Mouse (Mus musculus) intestine, embryonic 15.5 days (tissue): ENCODE data around the gene Braf. TPM values are rescaled to one million over a fixed set of nuclear protein-coding genes. Genes with fewer than 3 reads are reported as not detected.

Experiments used
- ATAC-seq: fragments of 200-750 bp; cut with Nextera tagmentation; 2 replicates; pipeline ENCODE4 v1.8.0; 2017; ENCODE audit warnings: moderate TSS enrichment, moderate library complexity
- H3K27ac ChIP-seq: fragments of 300-500 bp; sonication (generic); 2 replicates; pipeline ENCODE4 v1.5.1; 2015; ENCODE audit warnings: mild to moderate bottlenecking, inconsistent platforms
- H3K27me3 ChIP-seq: fragments of 300-500 bp; sonication (generic); replicated peaks from 2 replicates; pipeline ENCODE4 v1.6.1; 2015; ENCODE audit warnings: inconsistent platforms
- H3K36me3 ChIP-seq: fragments of 300-500 bp; sonication (generic); 2 replicates; pipeline ENCODE4 v1.6.1; 2015; ENCODE audit warnings: inconsistent platforms
- H3K4me1 ChIP-seq: fragments of 300-500 bp; sonication (generic); replicated peaks from 2 replicates; pipeline ENCODE4 v1.6.1; 2015; ENCODE audit warnings: inconsistent platforms
- H3K4me2 ChIP-seq: fragments of 300-500 bp; sonication (generic); replicated peaks from 2 replicates; pipeline ENCODE4 v1.6.1; 2015; ENCODE audit warnings: mild to moderate bottlenecking, inconsistent platforms
- H3K4me3 ChIP-seq: fragments of 300-500 bp; sonication (generic); replicated peaks from 2 replicates; pipeline ENCODE4 v1.5.1; 2015; ENCODE audit warnings: inconsistent platforms
- H3K9ac ChIP-seq: fragments of 300-500 bp; sonication (generic); 2 replicates; pipeline ENCODE4 v1.6.1; 2015; ENCODE audit warnings: inconsistent platforms
- H3K9me3 ChIP-seq: fragments of 300-500 bp; sonication (generic); 2 replicates; pipeline ENCODE4 v1.6.1; 2016; ENCODE audit warnings: inconsistent platforms
- WGBS: fragments of 180-500 bp; shearing (Covaris S2); methylation state at CpG from one replicate; pipeline ENCODE4 v1.1.7; 2015; 5-methylcytosine and 5-hydroxymethylcytosine counted together
- polyA plus RNA-seq: library from polyadenylated mRNA; unstranded; fragments of >200 nt; fragmentation: Nextera tagmentation; extraction: Ambion mirVana; gene quantifications from 2 replicates; pipeline ENCODE4 v1.2.1, GENCODE M21; 2015

Braf gene
- polyA plus RNA-seq, 1 experiment from 2014 or later, result 12.0 TPM

DNA sequence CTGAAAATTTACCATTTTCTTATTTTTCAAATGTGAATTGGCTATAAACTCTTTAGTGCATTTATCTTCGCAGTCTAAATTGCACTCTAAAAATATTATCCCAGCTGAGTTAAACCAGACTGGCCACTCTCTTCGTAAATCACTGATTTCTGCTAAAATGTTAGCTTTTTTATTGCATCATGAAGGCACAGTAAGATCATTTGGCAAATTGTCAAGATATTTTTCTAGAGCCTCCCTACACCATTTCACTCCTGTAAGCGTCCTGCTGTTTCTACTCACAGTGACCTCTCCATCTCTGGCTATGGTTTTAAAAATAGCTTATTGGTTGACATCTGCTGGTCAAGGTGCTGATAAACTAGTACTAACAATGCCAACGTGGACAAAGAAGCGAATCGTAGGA, 119.2 kb downstream of the Braf start:
- no peak overlapping the region for H3K4me3 ChIP-seq
- H3K9me3 ChIP-seq, result no peaks in the 10 kb centered on the region
- WGBS, result 62% methylated on average over 6 of the region's 6 CpGs
- H3K4me1 ChIP-seq, result 0 out of 2 replicates have a peak, but pooled peaks cover 3% of the 10 kb centered on the region
- H3K9ac ChIP-seq, result no peak overlapping the region
- ATAC-seq, result no peak
- no peaks in the 10 kb centered on the region for H3K27me3 ChIP-seq
- no peak overlapping the region for H3K27ac ChIP-seq
- H3K36me3 ChIP-seq, result no peaks in the 10 kb centered on the region
- H3K4me2 ChIP-seq, result no peak overlapping the region

DNA sequence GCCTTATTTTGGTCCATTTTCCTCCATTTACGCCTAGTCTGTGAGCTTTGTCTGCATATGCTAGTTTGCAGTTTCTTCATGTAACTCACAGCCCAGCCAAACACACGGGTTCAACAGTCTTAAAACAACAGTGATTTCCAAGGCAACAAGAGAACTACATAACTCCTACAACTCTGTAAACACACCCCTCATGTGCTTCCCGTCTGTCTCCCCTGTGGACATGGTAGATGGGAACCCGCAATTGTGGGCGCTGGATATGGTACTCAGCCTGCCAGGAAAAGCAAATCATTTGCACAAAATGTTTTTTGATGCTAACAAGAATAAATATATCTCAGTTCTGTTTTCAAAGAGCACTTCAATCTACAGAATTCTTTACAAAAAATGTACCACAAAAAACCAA, 120.7 kb downstream of the Braf start:
- WGBS, result 72% methylated on average over 5 of the region's 5 CpGs

GRCm38 (mm10) chr6:39601828-39602227, 123.4 kb downstream of the Braf start:
- no peak for ATAC-seq
- H3K4me2 ChIP-seq, result no peak overlapping the region
- no peaks in the 10 kb centered on the region for H3K9me3 ChIP-seq
- H3K27me3 ChIP-seq, result no peaks in the 10 kb centered on the region
- no peak overlapping the region for H3K27ac ChIP-seq
- WGBS, result 82% methylated on average over 3 of the region's 3 CpGs
- 0 out of 2 replicates have a peak, but pooled peaks cover under 1% of the 10 kb centered on the region for H3K4me1 ChIP-seq
- no peak overlapping the region for H3K4me3 ChIP-seq
- H3K36me3 ChIP-seq, result peaks cover 18% of the 10 kb centered on the region
- no peak overlapping the region for H3K9ac ChIP-seq

More for the DNA sequence above, 120.7 kb downstream of the Braf start:
- Histone ChIP-seq H3K9ac (no peak overlapping the region), H3K9me3 (no peaks in the 10 kb centered on the region), H3K4me1 (0 out of 2 replicates have a peak, but pooled peaks cover 3% of the 10 kb centered on the region), H3K36me3 (peaks cover 10% of the 10 kb centered on the region), H3K4me3 (no peak overlapping the region), H3K4me2 (no peak overlapping the region), H3K27me3 (no peaks in the 10 kb centered on the region), H3K27ac (no peak overlapping the region)
- no peak for ATAC-seq

DNA sequence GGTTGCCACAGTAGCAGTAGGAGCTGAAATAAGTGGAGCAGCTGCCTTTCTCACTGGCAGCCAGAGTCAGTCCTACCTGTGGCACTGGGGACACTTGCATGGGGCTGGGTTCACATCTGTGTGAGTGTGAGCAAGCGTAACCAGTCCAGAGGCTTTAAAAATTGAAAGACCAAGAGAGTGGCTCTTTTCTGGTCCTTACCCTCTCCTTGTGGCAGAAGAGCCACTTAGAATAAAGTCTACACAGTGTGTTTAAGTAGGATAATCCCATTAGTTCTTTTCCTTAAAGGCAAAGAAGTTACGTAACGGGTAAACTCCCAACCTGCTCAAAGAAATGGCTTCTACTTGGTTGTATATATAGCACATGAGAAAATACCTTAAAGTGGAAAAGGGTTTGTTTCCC, 124.4 kb downstream of the Braf start:
- Histone ChIP-seq H3K4me1 (no peaks in the 10 kb centered on the region), H3K4me3 (no peak overlapping the region), H3K9me3 (no peaks in the 10 kb centered on the region), H3K36me3 (peaks cover 18% of the 10 kb centered on the region), H3K27ac (no peak overlapping the region), H3K9ac (no peak overlapping the region), H3K27me3 (no peaks in the 10 kb centered on the region), H3K4me2 (no peak overlapping the region)
- WGBS, result 97% methylated on average over 3 of the region's 3 CpGs
- no peak for ATAC-seq

DNA sequence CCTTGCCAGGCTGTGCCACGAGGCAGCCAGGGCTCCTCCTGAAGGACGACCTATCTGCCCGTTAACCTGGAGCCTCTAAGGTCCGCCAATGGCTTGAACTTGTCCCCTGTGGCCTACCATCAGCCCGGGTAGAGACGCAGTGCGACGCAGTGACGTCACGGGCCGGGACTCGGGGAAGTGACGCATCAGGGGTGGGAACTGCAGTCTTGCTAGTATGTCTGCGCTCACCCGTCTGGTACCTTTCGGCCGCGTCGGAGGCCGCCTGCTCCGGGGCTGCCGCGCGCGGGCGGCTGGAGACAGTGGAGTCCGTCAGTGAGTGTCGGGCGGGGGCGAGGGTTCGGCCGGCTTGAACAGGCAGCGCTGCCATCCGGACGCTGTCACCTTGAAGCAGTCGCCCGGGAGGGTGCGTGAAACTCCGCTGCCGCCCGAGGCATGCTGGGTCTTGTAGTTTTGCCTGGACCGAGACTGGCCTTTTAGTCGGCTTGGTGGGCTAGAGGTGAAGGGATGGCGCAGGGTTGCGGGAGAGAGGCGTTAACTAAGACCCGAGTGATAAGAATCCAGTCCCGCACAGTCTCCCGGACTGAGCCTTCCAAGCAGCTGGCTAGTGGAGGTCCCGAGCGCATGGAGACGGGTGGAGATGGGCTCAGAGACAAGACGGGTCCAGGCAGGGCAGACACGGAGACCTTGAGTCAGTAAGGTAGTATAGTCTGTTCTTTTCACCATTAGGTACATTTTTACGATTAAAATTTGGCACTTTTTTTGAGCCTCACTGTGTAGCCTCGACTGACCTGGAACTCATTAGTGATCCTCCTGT, 132.7 kb downstream of the Braf start, which contains the start of gene Ndufb2:
TSS of gene Ndufb2 (plus strand) at position 174 of the 814 bp plus-strand sequence.
- Histone ChIP-seq H3K4me1 (peaks cover 6% of the 10 kb centered on the region), H3K9ac (peak within 1 kb of the TSS; percentile 92), H3K9me3 (no peaks in the 10 kb centered on the region), H3K36me3 (peaks cover 5% of the 10 kb centered on the region; the same call in 1 of the 2 replicates), H3K4me3 (peak within 1 kb of the TSS; percentile 87), H3K4me2 (peak within 1 kb of the TSS; percentile 91), H3K27ac (peak within 1 kb of the TSS; percentile 95), H3K27me3 (no peaks in the 10 kb centered on the region)
- WGBS, result under 1% methylated on average over 56 of the region's 56 CpGs
- peak; percentile 99 for ATAC-seq

- Histone ChIP-seq H3K4me3 (no peak overlapping the region), H3K36me3 (peaks cover 9% of the 10 kb centered on the region; the same call in 1 of the 2 replicates), H3K27me3 (no peaks in the 10 kb centered on the region), H3K27ac (no peak overlapping the region), H3K4me2 (no peak overlapping the region), H3K4me1 (peaks cover 6% of the 10 kb centered on the region), H3K9ac (no peak overlapping the region), H3K9me3 (no peaks in the 10 kb centered on the region)
- WGBS, result 92% methylated on average over 4 of the region's 4 CpGs
- ATAC-seq, result no peak
Observed at GRCm38 (mm10) chr6:39591481-39591880, 133.8 kb downstream of the Braf start.

GRCm38 (mm10) chr6:39585517-39585916, 139.7 kb downstream of the Braf start, which contains the start of gene Gm42420:
TSS of gene Gm42420 (plus strand) at chr6:39585753.
- no peaks in the 10 kb centered on the region for H3K27me3 ChIP-seq
- H3K27ac ChIP-seq, result no peak within 1 kb of the TSS
- no peak within 1 kb of the TSS for H3K9ac ChIP-seq
- no peaks in the 10 kb centered on the region for H3K4me1 ChIP-seq
- peaks cover 14% of the 10 kb centered on the region; the same call in 1 of the 2 replicates for H3K36me3 ChIP-seq
- H3K9me3 ChIP-seq, result no peaks in the 10 kb centered on the region
- 89% methylated on average over 6 of the region's 6 CpGs for WGBS
- no peak within 1 kb of the TSS for H3K4me3 ChIP-seq
- ATAC-seq, result no peak
- no peak within 1 kb of the TSS for H3K4me2 ChIP-seq

- Histone ChIP-seq H3K27ac (no peak overlapping the region), H3K9me3 (no peaks in the 10 kb centered on the region), H3K36me3 (peaks cover 14% of the 10 kb centered on the region), H3K9ac (no peak overlapping the region), H3K4me1 (no peaks in the 10 kb centered on the region), H3K4me2 (no peak overlapping the region), H3K4me3 (no peak overlapping the region), H3K27me3 (no peaks in the 10 kb centered on the region)
- 83% methylated on average over 7 of the region's 7 CpGs for WGBS
- no peak for ATAC-seq
Observed at GRCm38 (mm10) chr6:39581087-39581784, 144.0 kb downstream of the Braf start.

- no peak overlapping the region for H3K4me3 ChIP-seq
- no peak overlapping the region for H3K4me2 ChIP-seq
- H3K9me3 ChIP-seq, result no peaks in the 10 kb centered on the region
- H3K27ac ChIP-seq, result no peak overlapping the region
- no peaks in the 10 kb centered on the region for H3K4me1 ChIP-seq
- H3K9ac ChIP-seq, result no peak overlapping the region
- WGBS, result 89% methylated on average over 2 of the region's 2 CpGs
- peaks cover 14% of the 10 kb centered on the region for H3K36me3 ChIP-seq
- H3K27me3 ChIP-seq, result no peaks in the 10 kb centered on the region
- no peak for ATAC-seq
Observed at GRCm38 (mm10) chr6:39580558-39580957, 144.7 kb downstream of the Braf start.

DNA sequence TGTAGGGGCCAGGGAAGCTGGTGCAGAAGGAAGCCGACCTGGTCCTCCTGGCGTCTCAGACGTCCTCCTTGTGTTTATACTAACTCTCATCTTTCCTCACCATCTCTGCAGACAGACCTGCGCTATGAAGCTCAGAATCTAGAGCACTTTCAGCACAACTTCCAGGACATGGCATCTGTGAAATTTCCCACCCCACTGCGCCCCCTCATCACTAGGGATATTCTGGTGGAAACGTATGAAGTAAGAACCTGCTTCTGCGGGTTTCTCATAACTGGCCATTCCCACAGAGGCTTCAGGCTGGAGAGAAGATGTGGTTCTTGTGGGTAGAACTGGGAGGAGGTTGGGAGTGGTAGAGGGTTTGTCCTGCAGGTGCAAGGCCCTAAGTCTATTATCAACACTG, 145.7 kb downstream of the Braf start:
- Histone ChIP-seq H3K9ac (no peak overlapping the region), H3K27me3 (no peaks in the 10 kb centered on the region), H3K36me3 (peaks cover 10% of the 10 kb centered on the region), H3K9me3 (no peaks in the 10 kb centered on the region), H3K4me2 (no peak overlapping the region), H3K27ac (no peak overlapping the region), H3K4me1 (peaks cover 5% of the 10 kb centered on the region), H3K4me3 (no peak overlapping the region)
- no peak for ATAC-seq
- 75% methylated on average over 7 of the region's 7 CpGs for WGBS

- WGBS, result 53% methylated on average over 7 of the region's 7 CpGs
- Histone ChIP-seq H3K27ac (no peak overlapping the region), H3K27me3 (no peaks in the 10 kb centered on the region), H3K4me1 (peaks cover 12% of the 10 kb centered on the region), H3K36me3 (peaks cover 6% of the 10 kb centered on the region), H3K9ac (peak overlapping the region; percentile 77), H3K4me3 (peak overlapping the region; percentile 81), H3K4me2 (peak overlapping the region; percentile 83), H3K9me3 (no peaks in the 10 kb centered on the region)
- ATAC-seq, result no peak
Observed at GRCm38 (mm10) chr6:39574951-39575350, 150.3 kb downstream of the Braf start.

DNA sequence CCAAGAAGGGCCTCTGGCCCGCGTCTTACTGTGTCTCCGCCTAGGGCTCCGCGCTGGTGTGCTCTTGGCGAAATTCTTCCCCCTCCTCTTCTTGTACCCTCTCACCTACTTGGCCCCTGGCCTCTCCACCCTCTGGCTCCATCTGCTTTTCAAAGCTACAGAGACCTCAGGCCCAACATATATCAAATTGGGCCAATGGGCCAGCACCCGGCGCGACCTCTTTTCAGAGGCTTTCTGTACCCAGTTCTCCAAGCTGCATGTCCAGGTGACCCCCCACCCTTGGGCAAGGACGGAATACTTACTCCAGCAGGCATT, 150.8 kb downstream of the Braf start:
- Histone ChIP-seq H3K9ac (peak overlapping the region; percentile 77), H3K4me1 (peaks cover 12% of the 10 kb centered on the region), H3K36me3 (peaks cover 4% of the 10 kb centered on the region), H3K27ac (peak overlapping the region; percentile 90; the same call in 1 of the 2 replicates), H3K4me2 (peak overlapping the region; percentile 83), H3K9me3 (no peaks in the 10 kb centered on the region), H3K4me3 (peak overlapping the region; percentile 81), H3K27me3 (no peaks in the 10 kb centered on the region)
- 22% methylated on average over 10 of the region's 10 CpGs for WGBS
- peak; percentile 37 for ATAC-seq
